Mouse (Mus musculus): ENCODE measurements at regions not wholly inside any gene's neighbourhood (a gene's known extent, or its start where the extent isn't known, plus 50 kb on each side); places are given as distances from the start of the nearest gene placed in this dataset.

DNA sequence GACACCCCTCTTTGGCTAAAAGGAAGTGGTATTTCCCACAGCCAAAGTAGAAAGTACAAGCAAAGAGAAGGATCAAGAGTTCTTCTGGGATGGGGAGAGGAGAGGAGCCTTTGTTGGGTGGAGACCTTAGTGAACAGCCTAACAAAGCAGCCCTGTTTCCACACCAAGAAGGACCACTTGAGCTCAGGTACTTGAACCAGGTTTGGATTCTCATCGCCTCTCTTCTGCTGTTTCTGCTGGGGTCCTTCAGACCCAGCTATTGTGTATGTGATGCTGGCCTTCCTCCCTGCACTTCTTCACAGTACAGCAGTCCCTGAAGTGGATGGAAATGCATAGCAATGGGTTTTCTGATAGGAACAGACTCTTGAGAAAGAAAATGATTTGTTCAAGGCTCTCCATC is 106.4 kb upstream of the Dpt start:
- TF ChIP-seq CTCF (IDR thresholded peaks at IDR 0.05) (no peak), POLR2A (IDR thresholded peaks at IDR 0.05; ENCODE audit: insufficient read depth, low read depth, low read length) (no peak)

All from heart, adult 2 months (tissue).